In genomic region chr13:58537916-58538233, GRCm38 (mm10) we compare ENCODE assay signal across 16 mouse cellular contexts.
DNase-seq lines count a peak whose midpoint lies in the region; ATAC-seq and TF ChIP-seq lines count a peak whose summit lies in the region.
"Had no signal": no experiment of that assay in that cellular context is flagged by ENCODE, and none has a peak within 500 bp of the region (broad histone marks: within the 10 kb centered on the region; RNA-seq: fewer than 3 reads in every experiment).

No protein-coding gene starts in this region.

- peak overlapping the region; percentile 72 for H3K27ac ChIP-seq in heart, embryonic 10.5 days
- H3K27ac ChIP-seq in MEL (ENCODE audit: control insufficient read depth, low read depth, low read length), result peak overlapping the region; percentile 100
- H3K27ac ChIP-seq: midbrain, embryonic 10.5 days had no signal

- no peak overlapping the region for H3K4me3 ChIP-seq in heart, embryonic 10.5 days
- H3K4me3 ChIP-seq in MEL (ENCODE audit: control insufficient read depth in 1 of 2, insufficient read depth in 1 of 2, low read depth in 2 of 2, low read length in 2 of 2) (peak overlapping the region; percentile 7 to 30; a peak in 3 of 4 replicates), myocyte (no peak overlapping the region)
- H3K4me3 ChIP-seq: midbrain, embryonic 10.5 days had no signal

- intact Hi-C loops in heart, postnatal 10 days (cut with DNase I), result no loop called here

- peak in 1 of 2 experiments; percentile 94; a peak in 3 of 4 replicates for TF ChIP-seq POLR2A in MEL (IDR thresholded peaks at IDR 0.05; ENCODE audit: control insufficient read depth in 1 of 2, insufficient read depth in 1 of 2, low read depth in 1 of 2, low read length in 2 of 2, poor library complexity in 1 of 2)
- no peak for TF ChIP-seq POLR2A in myocyte (IDR thresholded peaks at IDR 0.05; ENCODE audit: insufficient read length, low read depth)

- TF ChIP-seq EP300 in MEL (IDR thresholded peaks at IDR 0.05; ENCODE audit: low read depth in 1 of 2, low read length in 2 of 2), result peak; percentile 55 to 88

- 35% methylated on average over 6 of the region's 6 CpGs for WGBS in heart, embryonic 10.5 days

- TF ChIP-seq CTCF in MEL (IDR thresholded peaks at IDR 0.05 in 2 of 3, conservative IDR thresholded peaks at IDR 0.05 in 1 of 3; ENCODE audit: control insufficient read depth in 1 of 3, insufficient read depth in 1 of 3, low read depth in 2 of 3, low read length in 3 of 3, poor library complexity in 1 of 3, severe bottlenecking in 1 of 3), result no peak

- no peaks in the 10 kb centered on the region for H3K27me3 ChIP-seq in heart, embryonic 10.5 days (ENCODE audit: insufficient read depth, poor library complexity, severe bottlenecking)
- H3K27me3 ChIP-seq in MEL (ENCODE audit: control insufficient read depth in 1 of 2, insufficient read depth in 2 of 2, low read length in 2 of 2) (no peaks in the 10 kb centered on the region), myocyte (ENCODE audit: control insufficient read depth, insufficient read depth, insufficient read length) (no peaks in the 10 kb centered on the region)
- H3K27me3 ChIP-seq: Patski had no signal

- H3ac ChIP-seq in myocyte (ENCODE audit: control insufficient read depth, insufficient read length), result no peak overlapping the region

- TF ChIP-seq RAD21 in MEL (IDR thresholded peaks at IDR 0.05; ENCODE audit: low read depth, low read length), result no peak

- H3K36me3 ChIP-seq in heart, embryonic 10.5 days, result no peaks in the 10 kb centered on the region
- H3K36me3 ChIP-seq in MEL (ENCODE audit: control insufficient read depth in 1 of 2, insufficient read depth in 2 of 2, low read length in 2 of 2) (peaks cover 0 to 65% of the 10 kb centered on the region in 2 experiments; a peak in 2 of 4 replicates), myocyte (ENCODE audit: control insufficient read depth, insufficient read depth) (no peaks in the 10 kb centered on the region)
- H3K36me3 ChIP-seq: midbrain, embryonic 10.5 days had no signal

- peaks cover 26% of the 10 kb centered on the region for H3K4me1 ChIP-seq in heart, embryonic 10.5 days
- peaks cover 35 to 63% of the 10 kb centered on the region in 2 experiments for H3K4me1 ChIP-seq in MEL (ENCODE audit: control insufficient read depth in 1 of 2, insufficient read depth in 2 of 2, low read length in 2 of 2)

- ATAC-seq in monocyte, adult 5-6 weeks (replicated peaks; ENCODE audit: insufficient number of reproducible peaks, low FRiP score, low TSS enrichment, poor library complexity, severe bottlenecking), result no peak
- ATAC-seq: Patski had no signal

- H3K4me2 ChIP-seq in myocyte (ENCODE audit: low read depth), result peak overlapping the region; percentile 3

- H3K79me2 ChIP-seq in MEL (ENCODE audit: control insufficient read depth, insufficient read depth, low read length, poor library complexity) (peaks cover 2% of the 10 kb centered on the region; the same call in 1 of the 2 replicates), myocyte (ENCODE audit: control insufficient read depth, insufficient read depth) (no peaks in the 10 kb centered on the region)

- DNase-seq in heart, embryonic 10.5 days (ENCODE audit: low spot score), result peak; percentile 92
- DNase-seq in heart, postnatal 10 days, result no peak
- DNase-seq in MEL (ENCODE audit: low read depth, low spot score) (peak; percentile 95), liver (peak; percentile 89)
- DNase-seq in layer of hippocampus, postnatal 10 days (ENCODE audit: low spot score in 2 of 2), result no peak
- DNase-seq in cerebellum, adult 18-20 months, result no peak
- DNase-seq: adrenal gland, postnatal 10 days; B cell, adult 2 months; gastrocnemius, postnatal 36 days; kidney, adult 18-20 months; lung, adult 2 months; right cerebral cortex, postnatal 4 days had no signal

- peak overlapping the region; percentile 87 for H3K9ac ChIP-seq in MEL (ENCODE audit: control insufficient read depth, low read depth, low read length, poor library complexity, severe bottlenecking)

- H3K9me3 ChIP-seq in heart, embryonic 10.5 days, result no peaks in the 10 kb centered on the region
- no peaks in the 10 kb centered on the region for H3K9me3 ChIP-seq in MEL (replicated peaks; ENCODE audit: insufficient read depth, low read length)
- H3K9me3 ChIP-seq: midbrain, embryonic 10.5 days had no signal

TF ChIP-seq in MEL, 35 proteins besides CTCF, POLR2A, EP300 and RAD21 (continues in another document):
- TF ChIP-seq MYB (IDR thresholded peaks at IDR 0.05; ENCODE audit: low read depth, low read length) (peak; percentile 69), TAL1 (IDR thresholded peaks at IDR 0.05; ENCODE audit: low read length) (no peak), SMC3 (IDR thresholded peaks at IDR 0.05; ENCODE audit: low read depth, low read length) (no peak), POLR2AphosphoS2 (IDR thresholded peaks at IDR 0.05; ENCODE audit: low read length) (peak; percentile 88), USF1 (IDR thresholded peaks at IDR 0.05; ENCODE audit: low read depth, low read length) (peak; percentile 94), ZKSCAN1 (IDR thresholded peaks at IDR 0.05; ENCODE audit: low read depth, low read length) (no peak), MYC (IDR thresholded peaks at IDR 0.05; ENCODE audit: low read depth, low read length) (peak; percentile 72; the same call in 1 of the 2 replicates), HCFC1 (IDR thresholded peaks at IDR 0.05; ENCODE audit: low read depth, low read length) (peak; percentile 58), ZMIZ1 (IDR thresholded peaks at IDR 0.05; ENCODE audit: low read depth, low read length) (peak; percentile 85), GABPA (IDR thresholded peaks at IDR 0.05; ENCODE audit: low read depth, low read length) (no peak), JUND (IDR thresholded peaks at IDR 0.05; ENCODE audit: low read depth, low read length) (no peak), GATA1 (IDR thresholded peaks at IDR 0.05; ENCODE audit: low read depth, low read length) (peak; percentile 79), USF2 (IDR thresholded peaks at IDR 0.05; ENCODE audit: borderline replicate concordance in 1 of 2, insufficient read depth in 1 of 2, low read depth in 1 of 2, low read length in 2 of 2) (peak in 1 of 2 experiments; percentile 64; a peak in 1 of 4 replicates), ZNF384 (IDR thresholded peaks at IDR 0.05; ENCODE audit: low read depth, low read length) (no peak; the same call in none of the 2 replicates), KAT2A (conservative IDR thresholded peaks at IDR 0.05; ENCODE audit: low read depth, low read length) (no peak; the same call in 1 of the 2 replicates), MAX (IDR thresholded peaks at IDR 0.05; ENCODE audit: low read length) (peak; percentile 94), BHLHE40 (IDR thresholded peaks at IDR 0.05; ENCODE audit: borderline replicate concordance, low read depth, low read length) (no peak; the same call in 1 of the 2 replicates), MXI1 (IDR thresholded peaks at IDR 0.05; ENCODE audit: low read depth, low read length) (peak; percentile 82), E2F4 (IDR thresholded peaks at IDR 0.05; ENCODE audit: borderline replicate concordance, low read depth, low read length) (no peak), TCF12 (IDR thresholded peaks at IDR 0.05; ENCODE audit: low read depth, low read length) (peak; percentile 70), MEF2A (IDR thresholded peaks at IDR 0.05; ENCODE audit: extremely low read depth, insufficient replicate concordance, low read depth, low read length, poor library complexity, severe bottlenecking) (no peak), ELF1 (IDR thresholded peaks at IDR 0.05; ENCODE audit: low read depth, low read length) (no peak)

TF ChIP-seq in myocyte, 11 proteins besides CTCF, POLR2A, EP300 and RAD21:
- TF ChIP-seq MYOD1 (IDR thresholded peaks at IDR 0.05; ENCODE audit: control insufficient read depth in 1 of 3, insufficient read length in 2 of 3, low read depth in 2 of 3), result no peak
- TF ChIP-seq USF1 (IDR thresholded peaks at IDR 0.05; ENCODE audit: low read depth), result peak; percentile 50

Comparison
In these comparisons a context has a peak if more than half of its experiments do, and no peak if none do; other contexts are left out.
1. DNase-seq: peak in heart, embryonic 10.5 days (single experiment), MEL (single experiment) and liver (single experiment); none in heart, postnatal 10 days (0 of 2), layer of hippocampus, postnatal 10 days (0 of 2) and cerebellum, adult 18-20 months (0 of 2).
2. H3K4me3 ChIP-seq: peak in MEL (2 of 2); none in heart, embryonic 10.5 days (single experiment) and myocyte (single experiment).